Mouse (Mus musculus) embryonic facial prominence, embryonic 13.5 days (tissue): ENCODE measurements around the gene Tpte. TPM values are rescaled to one million over a fixed set of nuclear protein-coding genes. Genes with fewer than 3 reads are reported as not detected.

Source experiments
- ATAC-seq: fragments of 200-750 bp; cut with Nextera tagmentation; 2 replicates; pipeline ENCODE4 v1.8.0; 2017; ENCODE audit warnings: low read depth; ENCODE audit not compliant: insufficient number of reproducible peaks, insufficient read depth, low FRiP score, low TSS enrichment
- H3K27ac ChIP-seq: fragments of 300-500 bp; sonication (generic); 2 replicates; pipeline ENCODE4 v1.5.1; 2015; ENCODE audit warnings: moderate library complexity, mild to moderate bottlenecking, inconsistent platforms
- H3K27me3 ChIP-seq: fragments of 300-500 bp; sonication (generic); 2 replicates; pipeline ENCODE4 v1.6.1; 2015; ENCODE audit warnings: mild to moderate bottlenecking, inconsistent platforms
- H3K36me3 ChIP-seq: fragments of 300-500 bp; sonication (generic); 2 replicates; pipeline ENCODE4 v1.6.1; 2015; ENCODE audit warnings: mild to moderate bottlenecking, inconsistent platforms
- H3K4me1 ChIP-seq: fragments of 300-500 bp; sonication (generic); 2 replicates; pipeline ENCODE4 v1.6.1; 2015; ENCODE audit warnings: inconsistent platforms
- H3K4me2 ChIP-seq: fragments of 300-500 bp; sonication (generic); 2 replicates; pipeline ENCODE4 v1.6.1; 2015; ENCODE audit warnings: moderate library complexity, mild to moderate bottlenecking, inconsistent platforms
- H3K4me3 ChIP-seq: fragments of 300-500 bp; sonication (generic); 2 replicates; pipeline ENCODE4 v1.5.1; 2015; ENCODE audit warnings: mild to moderate bottlenecking, inconsistent platforms
- H3K9ac ChIP-seq: fragments of 300-500 bp; sonication (generic); 2 replicates; pipeline ENCODE4 v1.6.1; 2015; ENCODE audit warnings: mild to moderate bottlenecking, inconsistent platforms
- H3K9me3 ChIP-seq: fragments of 300-500 bp; sonication (generic); 2 replicates; pipeline ENCODE4 v1.6.1; 2016; ENCODE audit warnings: inconsistent platforms
- WGBS: fragments of 180-500 bp; shearing (Covaris S2); methylation state at CpG from one replicate; pipeline ENCODE4 v1.1.7; 2015; ENCODE audit warnings: mixed read lengths; 5-methylcytosine and 5-hydroxymethylcytosine counted together
- polyA plus RNA-seq: library from polyadenylated mRNA; unstranded; fragments of >200 nt; fragmentation: Nextera tagmentation; extraction: Ambion mirVana; gene quantifications from 2 replicates; pipeline ENCODE4 v1.2.1, GENCODE M21; 2015

Tpte gene
- polyA plus RNA-seq, 1 experiment from 2014 or later, result not detected

DNA sequence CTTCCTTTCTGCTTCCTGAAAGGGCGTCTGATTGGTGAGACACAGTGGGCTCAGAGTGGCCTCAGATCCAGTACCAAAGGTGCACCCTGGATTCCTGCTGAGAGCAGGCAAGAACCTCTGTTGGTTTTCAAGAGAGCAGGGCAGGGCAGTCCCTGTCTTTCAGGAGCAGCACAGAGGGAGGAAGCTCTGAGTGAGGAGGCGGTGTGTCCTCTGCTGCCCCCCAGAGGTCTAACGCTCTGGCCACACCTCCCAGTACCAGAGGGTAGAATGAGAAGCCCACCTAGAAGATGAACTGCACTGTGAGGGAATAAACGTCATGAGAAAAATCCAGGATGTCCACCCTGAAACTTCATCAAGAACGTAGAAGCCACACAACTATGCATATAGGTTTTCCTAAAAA is 93.7 kb downstream of the Tpte start:
- Histone ChIP-seq H3K9ac (no peak overlapping the region), H3K4me1 (no peaks in the 10 kb centered on the region), H3K4me3 (no peak overlapping the region), H3K27me3 (no peaks in the 10 kb centered on the region), H3K27ac (no peak overlapping the region), H3K36me3 (peaks cover 29% of the 10 kb centered on the region), H3K9me3 (no peaks in the 10 kb centered on the region), H3K4me2 (no peak overlapping the region)
- no peak for ATAC-seq
- 46% methylated on average over 5 of the region's 5 CpGs for WGBS

DNA sequence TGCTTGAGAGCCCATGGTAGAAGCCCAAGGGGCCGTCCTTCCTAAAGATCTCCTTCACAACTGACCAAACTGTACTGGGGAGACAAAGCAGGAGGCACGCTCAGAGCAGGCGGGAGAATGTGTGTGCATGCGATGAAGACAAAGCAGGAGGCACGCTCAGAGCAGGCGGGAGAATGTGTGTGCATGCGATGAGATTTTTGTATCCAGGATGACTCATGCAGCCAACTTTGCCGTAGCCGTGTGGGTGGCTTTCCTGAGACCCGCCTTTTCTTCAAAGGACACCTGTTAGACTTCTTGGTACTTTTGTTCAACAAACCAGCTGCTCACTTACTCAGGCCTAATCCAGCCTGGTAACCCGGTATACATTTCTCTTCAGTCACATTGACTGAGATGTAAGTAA is 97.7 kb downstream of the Tpte start:
- no peak overlapping the region for H3K4me3 ChIP-seq
- ATAC-seq, result no peak
- H3K27ac ChIP-seq, result no peak overlapping the region
- peaks cover 53% of the 10 kb centered on the region for H3K36me3 ChIP-seq
- no peak overlapping the region for H3K4me2 ChIP-seq
- whole genome bisulfite sequencing, result 92% methylated on average over 11 of the region's 11 CpGs
- H3K4me1 ChIP-seq, result no peaks in the 10 kb centered on the region
- no peak overlapping the region for H3K9ac ChIP-seq
- no peaks in the 10 kb centered on the region for H3K27me3 ChIP-seq
- no peaks in the 10 kb centered on the region for H3K9me3 ChIP-seq

DNA sequence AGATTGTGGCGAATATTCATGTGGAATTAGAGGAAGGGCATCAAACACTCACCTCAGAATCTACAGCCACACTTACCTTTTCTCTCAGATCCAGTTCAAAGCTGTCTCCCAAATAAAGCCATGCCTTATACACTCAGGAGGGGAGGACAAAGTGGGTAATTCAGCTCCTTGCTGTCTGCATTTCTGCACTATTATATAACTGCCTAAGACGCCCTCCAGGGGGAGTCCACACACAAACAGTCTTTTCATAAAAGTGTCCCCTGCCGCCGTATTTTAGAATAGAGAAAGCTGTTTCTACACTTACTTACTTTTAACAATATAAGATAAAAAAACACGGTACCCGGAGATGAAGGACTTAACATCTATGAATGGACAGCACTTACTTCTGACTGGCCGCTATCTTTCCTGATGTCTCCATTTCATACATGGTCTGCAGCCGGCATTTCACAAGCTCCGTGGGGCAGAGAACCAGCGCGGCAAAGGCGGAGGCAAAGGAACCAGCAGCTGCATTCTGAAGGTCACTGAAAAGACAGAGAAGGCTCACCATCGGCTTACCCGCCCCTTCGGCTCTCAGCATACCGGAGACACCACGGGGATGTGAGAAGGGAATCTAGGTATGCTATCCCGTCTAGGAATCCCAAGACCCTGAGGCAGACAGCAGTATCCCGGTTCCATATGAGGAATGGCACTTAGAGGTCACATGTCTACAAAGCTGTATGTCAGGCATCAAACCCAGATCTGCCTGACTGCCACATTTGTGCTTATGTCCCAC is 99.8 kb downstream of the Tpte start:
- no peak for ATAC-seq
- Histone ChIP-seq H3K4me2 (no peak overlapping the region), H3K4me1 (no peaks in the 10 kb centered on the region), H3K27me3 (no peaks in the 10 kb centered on the region), H3K27ac (no peak overlapping the region), H3K9ac (no peak overlapping the region), H3K9me3 (no peaks in the 10 kb centered on the region), H3K36me3 (peaks cover 66% of the 10 kb centered on the region), H3K4me3 (no peak overlapping the region)
- WGBS, result 80% methylated on average over 19 of the region's 19 CpGs

DNA sequence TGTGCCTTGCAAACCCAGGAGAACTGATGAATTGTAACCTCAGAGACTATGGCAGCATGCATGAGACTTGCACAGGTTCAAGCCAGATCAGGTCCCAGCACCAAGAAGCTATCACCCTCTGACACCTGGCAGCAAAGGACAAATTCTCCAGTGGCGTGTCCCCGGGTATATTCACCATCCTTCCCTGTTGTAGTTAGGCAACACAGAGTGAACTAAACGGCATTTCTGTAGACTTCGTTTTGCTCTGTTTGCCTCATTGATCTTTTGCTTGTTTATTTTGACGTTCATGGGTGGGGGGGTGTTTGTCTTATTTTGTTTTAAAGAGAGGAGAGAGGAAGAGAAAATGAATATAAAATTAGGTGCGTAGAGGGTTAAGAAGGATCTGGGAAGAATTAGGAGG is 101.9 kb downstream of the Tpte start:
- no peaks in the 10 kb centered on the region for H3K9me3 ChIP-seq
- WGBS, result 94% methylated on average over 6 of the region's 6 CpGs
- no peaks in the 10 kb centered on the region for H3K4me1 ChIP-seq
- no peak overlapping the region for H3K9ac ChIP-seq
- ATAC-seq, result no peak
- no peak overlapping the region for H3K27ac ChIP-seq
- no peak overlapping the region for H3K4me3 ChIP-seq
- H3K27me3 ChIP-seq, result no peaks in the 10 kb centered on the region
- no peak overlapping the region for H3K4me2 ChIP-seq
- H3K36me3 ChIP-seq, result peaks cover 76% of the 10 kb centered on the region

DNA sequence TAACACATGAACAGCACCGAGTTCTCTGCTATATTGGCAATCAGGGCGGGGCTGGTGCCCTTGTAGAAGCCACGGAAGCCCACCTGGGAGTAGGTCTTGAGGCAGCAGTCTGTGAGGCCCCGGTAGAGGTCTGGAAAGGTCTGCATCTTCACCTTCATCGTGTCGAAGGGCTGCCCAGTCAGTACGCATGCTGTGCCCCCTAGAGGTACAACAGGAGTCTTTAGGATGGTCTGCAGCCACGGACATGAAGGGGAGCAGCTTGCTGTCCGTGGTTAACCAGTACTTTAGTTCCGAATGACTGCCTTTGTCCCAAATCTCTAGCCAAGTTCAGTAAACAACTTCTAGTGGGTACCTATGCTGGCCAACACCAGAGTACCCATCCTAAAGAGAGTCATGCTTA is 106.6 kb downstream of the Tpte start:
- H3K4me2 ChIP-seq, result no peak overlapping the region
- H3K4me1 ChIP-seq, result no peaks in the 10 kb centered on the region
- no peak overlapping the region for H3K27ac ChIP-seq
- no peaks in the 10 kb centered on the region for H3K9me3 ChIP-seq
- no peak for ATAC-seq
- no peaks in the 10 kb centered on the region for H3K27me3 ChIP-seq
- no peak overlapping the region for H3K4me3 ChIP-seq
- no peak overlapping the region for H3K9ac ChIP-seq
- WGBS, result 79% methylated on average over 10 of the region's 10 CpGs
- H3K36me3 ChIP-seq, result peaks cover 66% of the 10 kb centered on the region

DNA sequence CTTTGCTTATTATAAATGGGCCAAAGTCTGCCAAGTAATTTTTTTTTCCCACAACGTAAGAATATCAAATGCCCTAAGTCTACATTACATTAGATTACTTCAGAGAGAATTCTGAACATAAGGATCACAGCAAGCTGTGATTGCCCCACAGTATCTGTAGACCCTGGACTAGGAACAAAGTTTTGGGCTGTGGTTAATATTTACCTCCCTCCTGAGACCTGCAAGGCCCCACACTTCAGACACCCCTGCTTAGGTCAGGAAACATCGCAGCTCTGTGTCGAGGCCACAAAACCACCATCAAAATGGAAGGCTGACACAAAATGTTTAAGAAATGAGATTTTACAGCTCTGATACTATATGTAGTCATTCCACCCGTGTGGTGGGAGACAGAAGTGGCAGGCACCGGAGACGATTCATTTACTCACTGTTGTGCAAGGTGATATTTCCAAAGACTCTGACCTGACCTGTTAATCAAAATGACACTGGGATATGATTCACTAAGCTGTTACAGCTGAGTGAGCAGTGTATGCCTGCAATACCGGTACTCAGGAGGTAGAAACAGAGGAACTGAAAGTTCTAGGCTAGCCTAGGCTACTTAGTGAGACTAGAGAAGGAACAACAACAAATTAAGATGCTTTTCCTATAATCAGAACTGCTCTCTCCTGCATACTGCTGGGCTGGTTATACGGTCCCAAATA is 107.7 kb downstream of the Tpte start:
- Histone ChIP-seq H3K4me3 (no peak overlapping the region), H3K27me3 (no peaks in the 10 kb centered on the region), H3K36me3 (peaks cover 65% of the 10 kb centered on the region), H3K4me2 (no peak overlapping the region), H3K27ac (no peak overlapping the region), H3K9me3 (no peaks in the 10 kb centered on the region), H3K4me1 (no peaks in the 10 kb centered on the region), H3K9ac (no peak overlapping the region)
- WGBS, result 86% methylated on average over 8 of the region's 8 CpGs
- ATAC-seq, result no peak

DNA sequence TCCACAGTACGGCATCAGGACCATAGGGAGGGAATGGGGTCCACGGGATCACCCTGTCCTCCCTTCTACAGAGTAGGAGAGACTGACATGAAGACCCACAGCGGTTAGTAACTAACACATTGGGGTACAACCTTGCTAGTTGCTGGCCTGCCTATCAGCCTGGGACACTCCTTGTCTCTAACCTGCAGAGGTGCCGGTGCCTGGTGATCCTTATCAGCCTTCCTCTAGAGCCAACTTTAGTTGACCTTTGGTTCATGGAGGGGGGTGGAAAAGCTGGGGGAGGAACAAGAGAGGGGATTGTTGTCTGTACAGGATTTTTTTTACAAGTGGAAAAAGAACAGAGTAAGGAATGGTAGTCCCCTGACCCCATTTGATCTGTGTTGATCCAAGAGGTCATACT is 111.2 kb downstream of the Tpte start:
- no peaks in the 10 kb centered on the region for H3K27me3 ChIP-seq
- no peak overlapping the region for H3K9ac ChIP-seq
- ATAC-seq, result no peak
- peaks cover 32% of the 10 kb centered on the region for H3K36me3 ChIP-seq
- H3K4me2 ChIP-seq, result no peak overlapping the region
- H3K27ac ChIP-seq, result no peak overlapping the region
- no peak overlapping the region for H3K4me3 ChIP-seq
- 0 out of 2 replicates have a peak, but pooled peaks cover 8% of the 10 kb centered on the region for H3K4me1 ChIP-seq
- H3K9me3 ChIP-seq, result no peaks in the 10 kb centered on the region
- 62% methylated on average over 4 of the region's 4 CpGs for WGBS

DNA sequence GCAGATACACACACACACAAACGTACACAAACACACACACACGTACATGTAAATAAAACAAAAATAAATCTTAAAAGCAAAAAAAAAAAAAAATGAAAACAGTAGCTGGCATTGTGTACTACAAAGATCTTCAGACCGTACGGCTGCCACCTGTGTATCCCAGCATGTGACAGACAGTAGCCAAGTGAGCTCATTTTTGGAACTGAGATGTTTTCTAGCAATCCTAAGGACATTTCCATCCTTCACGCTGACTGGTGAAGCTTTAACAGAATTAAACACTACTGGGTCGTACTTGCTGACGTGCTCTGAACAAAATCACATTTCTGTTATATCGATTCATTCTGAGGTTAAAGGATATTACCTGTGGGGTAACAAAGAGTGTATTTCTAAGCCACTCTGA is 112.0 kb downstream of the Tpte start:
- Histone ChIP-seq H3K9ac (no peak overlapping the region), H3K4me2 (no peak overlapping the region), H3K4me3 (no peak overlapping the region), H3K9me3 (no peaks in the 10 kb centered on the region), H3K27me3 (no peaks in the 10 kb centered on the region), H3K27ac (no peak overlapping the region), H3K4me1 (0 out of 2 replicates have a peak, but pooled peaks cover 8% of the 10 kb centered on the region), H3K36me3 (peaks cover 24% of the 10 kb centered on the region)
- no peak for ATAC-seq
- WGBS, result 95% methylated on average over 8 of the region's 8 CpGs

DNA sequence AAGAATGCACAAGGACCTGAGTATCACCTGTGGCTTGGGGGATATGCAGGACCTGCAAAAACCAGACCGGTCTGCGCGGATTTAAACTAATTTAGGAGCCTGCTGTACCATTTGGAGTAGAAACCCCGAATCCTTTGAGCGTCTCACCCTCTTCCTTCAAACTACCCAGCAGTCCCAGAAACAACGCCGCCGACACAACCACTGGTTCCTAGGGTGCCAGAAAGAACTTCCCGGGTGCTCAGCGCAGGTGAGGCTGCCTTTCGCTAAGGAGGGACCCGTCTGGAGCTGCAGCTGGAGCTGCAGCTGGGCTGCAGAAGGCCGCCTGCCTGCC is 114.5 kb downstream of the Tpte start:
- Histone ChIP-seq H3K9ac (peak overlapping the region; percentile 87), H3K27me3 (no peaks in the 10 kb centered on the region), H3K36me3 (peaks cover 9% of the 10 kb centered on the region; the same call in 1 of the 2 replicates), H3K27ac (peak overlapping the region; percentile 80), H3K9me3 (no peaks in the 10 kb centered on the region), H3K4me2 (peak overlapping the region; percentile 75), H3K4me1 (0 out of 2 replicates have a peak, but pooled peaks cover 8% of the 10 kb centered on the region), H3K4me3 (peak overlapping the region; percentile 76)
- WGBS, result 0% methylated on average over 13 of the region's 13 CpGs
- no peak; the same call in 1 of the 2 replicates for ATAC-seq

DNA sequence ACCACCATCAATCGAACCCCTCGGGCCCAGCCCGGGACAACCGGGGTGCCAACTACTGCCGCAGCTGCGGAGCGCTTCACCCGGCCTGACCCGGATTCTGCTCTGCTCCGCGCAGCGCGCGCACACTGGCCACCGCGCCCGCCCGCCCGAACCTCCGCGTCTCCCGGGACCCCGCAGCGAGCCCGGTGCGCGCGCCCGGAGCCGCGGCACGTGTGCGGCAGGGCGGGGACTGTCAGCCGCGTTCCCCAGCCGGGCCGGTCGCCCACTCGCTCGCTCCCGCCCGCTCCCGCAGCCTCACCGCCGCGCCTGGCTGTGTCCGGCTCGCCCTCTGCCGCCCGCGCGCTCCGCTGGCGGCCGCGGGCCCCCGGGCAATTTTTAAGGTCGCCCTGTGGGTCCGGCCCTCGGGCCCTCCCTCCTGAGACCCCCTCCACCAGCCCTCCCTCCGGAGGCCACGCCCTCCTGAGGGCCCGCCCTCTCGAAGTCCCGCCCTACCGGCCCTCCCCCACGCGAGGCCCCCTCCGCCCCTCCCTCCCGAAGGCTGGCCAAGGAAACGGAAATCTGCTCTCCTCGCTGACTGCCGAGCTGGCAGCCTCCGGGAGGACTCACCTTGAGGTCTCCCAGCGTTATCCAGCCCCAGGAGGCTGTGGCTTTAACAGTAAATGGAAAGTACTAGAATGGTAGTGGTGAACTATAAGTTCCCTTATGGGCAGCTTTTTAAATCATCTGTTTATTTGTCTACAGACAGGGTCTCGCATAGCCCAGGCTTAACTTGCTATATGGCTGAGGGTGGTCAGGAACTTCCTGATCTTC is 115.1 kb downstream of the Tpte start, which contains the start of gene Slc25a15:
TSS of gene Slc25a15 (minus strand) at position 456 of the 810 bp plus-strand sequence.
- Histone ChIP-seq H3K4me3 (peak within 1 kb of the TSS; percentile 76), H3K27me3 (no peaks in the 10 kb centered on the region), H3K36me3 (peaks cover 9% of the 10 kb centered on the region; the same call in 1 of the 2 replicates), H3K9me3 (no peaks in the 10 kb centered on the region), H3K27ac (peak within 1 kb of the TSS; percentile 80), H3K4me1 (0 out of 2 replicates have a peak, but pooled peaks cover 8% of the 10 kb centered on the region), H3K4me2 (peak within 1 kb of the TSS; percentile 75), H3K9ac (peak within 1 kb of the TSS; percentile 87)
- ATAC-seq, result peak; percentile 88
- WGBS, result under 1% methylated on average over 68 of the region's 77 CpGs

DNA sequence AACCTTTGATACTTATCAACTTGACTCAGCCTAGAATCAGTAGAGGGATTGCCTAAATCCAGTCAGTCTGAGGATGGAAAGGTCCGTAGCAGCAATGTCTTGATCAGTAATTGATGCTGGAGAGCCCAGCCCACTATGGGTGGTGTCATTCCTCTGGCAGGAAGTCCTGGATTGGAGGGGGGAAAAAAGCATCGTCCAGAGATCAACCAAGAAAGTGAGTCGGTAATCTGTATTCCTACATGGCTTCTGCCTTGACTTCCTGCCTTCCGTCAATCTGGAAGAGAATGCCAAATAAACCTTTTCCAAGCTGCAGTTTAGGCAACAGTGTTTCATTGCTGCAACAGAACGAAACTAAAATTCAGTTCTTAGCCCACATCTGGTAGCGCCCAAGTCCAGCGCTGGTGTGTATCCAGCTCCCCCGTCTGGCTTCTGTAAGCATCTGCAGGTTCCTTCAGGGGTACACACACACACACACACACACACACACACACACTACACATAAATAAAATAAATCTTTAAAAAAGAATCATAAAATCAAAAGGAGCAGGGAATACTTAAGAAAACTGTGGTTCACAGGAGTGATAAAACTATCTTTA is 116.1 kb downstream of the Tpte start:
- Histone ChIP-seq H3K4me3 (peak overlapping the region; percentile 76), H3K36me3 (peaks cover 7% of the 10 kb centered on the region; the same call in 1 of the 2 replicates), H3K9ac (peak overlapping the region; percentile 87), H3K27me3 (no peaks in the 10 kb centered on the region), H3K9me3 (no peaks in the 10 kb centered on the region), H3K27ac (peak overlapping the region; percentile 80), H3K4me2 (peak overlapping the region; percentile 75), H3K4me1 (0 out of 2 replicates have a peak, but pooled peaks cover 8% of the 10 kb centered on the region)
- 85% methylated on average over 8 of the region's 8 CpGs for WGBS
- ATAC-seq, result no peak
